Comparison of ENCODE assay signal across 8 mouse cellular contexts in genomic region chr6:83107566-83108400, GRCm38 (mm10). TPM values are rescaled to one million over a fixed set of nuclear protein-coding genes. Genes with fewer than 3 reads are reported as not detected.
A peak's percentile ranks its signal among the peaks of the same experiment; 100 is the strongest.
DNase-seq lines count a peak whose midpoint lies in the region; ATAC-seq lines count a peak whose summit lies in the region.

No protein-coding gene starts in this region.

- H3K27me3 ChIP-seq in forebrain, embryonic 13.5 days = peaks cover 5% of the 10 kb centered on the region; the same call in 1 of the 2 replicates
- H3K27me3 ChIP-seq in hindbrain, embryonic 12.5 days = peaks cover 8% of the 10 kb centered on the region; the same call in 1 of the 2 replicates

- peak overlapping the region; percentile 96; the same call in 1 of the 2 replicates for H3K9ac ChIP-seq in forebrain, embryonic 13.5 days
- H3K9ac ChIP-seq in hindbrain, embryonic 12.5 days = peak overlapping the region; percentile 93; the same call in 1 of the 2 replicates

- peak overlapping the region; percentile 94 for H3K4me3 ChIP-seq in forebrain, embryonic 13.5 days
- H3K4me3 ChIP-seq in hindbrain, embryonic 12.5 days = peak overlapping the region; percentile 85

- ATAC-seq in forebrain, embryonic 13.5 days = no peak
- peak; percentile 52; the same call in 1 of the 2 replicates for ATAC-seq in hindbrain, embryonic 12.5 days (ENCODE audit: low FRiP score)
- peak; percentile 73 for ATAC-seq in megakaryocyte progenitor cell, adult 5-6 weeks (replicated peaks; ENCODE audit: poor library complexity)

- H3K36me3 ChIP-seq in forebrain, embryonic 13.5 days (ENCODE audit: poor library complexity, severe bottlenecking) = peaks cover 15% of the 10 kb centered on the region; the same call in 1 of the 2 replicates
- peaks cover 5% of the 10 kb centered on the region; the same call in 1 of the 2 replicates for H3K36me3 ChIP-seq in hindbrain, embryonic 12.5 days

- 0 out of 2 replicates have a peak overlapping the region, but pooled peaks have one; percentile 10 for H3K27ac ChIP-seq in forebrain, embryonic 13.5 days
- H3K27ac ChIP-seq in hindbrain, embryonic 12.5 days = no peak overlapping the region

- intact Hi-C loops in left cerebral cortex, postnatal 14 days (cut with DNase I) = no loop called here

- peaks cover 36% of the 10 kb centered on the region for H3K4me1 ChIP-seq in forebrain, embryonic 13.5 days
- peaks cover 29% of the 10 kb centered on the region for H3K4me1 ChIP-seq in hindbrain, embryonic 12.5 days

- DNase-seq in layer of hippocampus, adult 11-12 months (ENCODE audit: low spot score) = peak; percentile 81
- no peak for DNase-seq in layer of hippocampus, adult 9-10 months (ENCODE audit: low spot score)
- peak; percentile 81 for DNase-seq in c-Kit-positive CD71-positive TER-119-negative erythroid progenitor cells, embryonic 14.5 days (ENCODE audit: low read depth)
- DNase-seq in left cerebral cortex, postnatal 14 days (ENCODE audit: low spot score in 2 of 2) = peak; percentile 74 to 84
- peak; percentile 88 to 94 for DNase-seq in spleen, postnatal 10 days (ENCODE audit: low spot score in 2 of 2)

- H3K9me3 ChIP-seq in forebrain, embryonic 13.5 days (replicated peaks) = no peaks in the 10 kb centered on the region
- H3K9me3 ChIP-seq in hindbrain, embryonic 12.5 days (replicated peaks) = no peaks in the 10 kb centered on the region

- WGBS in forebrain, embryonic 13.5 days = 36% methylated on average over 13 of the region's 13 CpGs
- WGBS in hindbrain, embryonic 12.5 days = 35% methylated on average over 13 of the region's 13 CpGs

- peak overlapping the region; percentile 93 for H3K4me2 ChIP-seq in forebrain, embryonic 13.5 days
- H3K4me2 ChIP-seq in hindbrain, embryonic 12.5 days (replicated peaks) = peak overlapping the region; percentile 76

RNA-seq across cellular contexts. Expression of gene Mrpl53, which starts 1.1 kb away (rescaled TPM):
- polyA plus RNA-seq in forebrain, embryonic 13.5 days (2015; fragmentation: Nextera tagmentation; extraction: Ambion mirVana) = 141 and 151 TPM in 2 replicates
- polyA plus RNA-seq in hindbrain, embryonic 12.5 days (2016; fragmentation: Nextera tagmentation; extraction: Ambion mirVana) = 110 and 124 TPM in 2 replicates
- total RNA-seq in left cerebral cortex, postnatal 14 days (2021) = 10 to 100 TPM; 61.7 to 64.8 TPM
- total RNA-seq in megakaryocyte progenitor cell, adult 5-6 weeks (2015) = 53.6 and 60.8 TPM in 2 replicates
- 19.5 and 29.2 TPM in 2 replicates for total RNA-seq in megakaryocyte progenitor cell, adult 5-6 weeks (2017)

RNA-seq across cellular contexts. Expression of gene Gm42688, which starts 6.4 kb away (rescaled TPM):
- 2.3 and 2.6 TPM in 2 replicates for polyA plus RNA-seq in forebrain, embryonic 13.5 days (2015; fragmentation: Nextera tagmentation; extraction: Ambion mirVana)
- polyA plus RNA-seq in hindbrain, embryonic 12.5 days (2016; fragmentation: Nextera tagmentation; extraction: Ambion mirVana) = 3.6 and 5.0 TPM in 2 replicates
- 1 to 10 TPM; 4.1 to 5.5 TPM for total RNA-seq in left cerebral cortex, postnatal 14 days (2021)
- 1.5 and 1.6 TPM in 2 replicates for total RNA-seq in megakaryocyte progenitor cell, adult 5-6 weeks (2015)
- 2.7 and 3.0 TPM in 2 replicates for total RNA-seq in megakaryocyte progenitor cell, adult 5-6 weeks (2017)

RNA-seq across cellular contexts. Expression of gene Ccdc142, which starts 6.4 kb away (rescaled TPM):
- 3.5 and 4.0 TPM in 2 replicates for polyA plus RNA-seq in forebrain, embryonic 13.5 days (2015; fragmentation: Nextera tagmentation; extraction: Ambion mirVana)
- polyA plus RNA-seq in hindbrain, embryonic 12.5 days (2016; fragmentation: Nextera tagmentation; extraction: Ambion mirVana) = 3.3 and 3.9 TPM in 2 replicates
- 1 to 10 TPM; 3.5 to 4.9 TPM for total RNA-seq in left cerebral cortex, postnatal 14 days (2021)
- total RNA-seq in megakaryocyte progenitor cell, adult 5-6 weeks (2015) = 0.20 and 0.79 TPM in 2 replicates
- total RNA-seq in megakaryocyte progenitor cell, adult 5-6 weeks (2017) = 0.58 and 1.6 TPM in 2 replicates

RNA-seq across cellular contexts. Expression of gene Mogs, which starts 7.5 kb away (rescaled TPM):
- polyA plus RNA-seq in forebrain, embryonic 13.5 days (2015; fragmentation: Nextera tagmentation; extraction: Ambion mirVana) = 13.5 and 19.2 TPM in 2 replicates
- polyA plus RNA-seq in hindbrain, embryonic 12.5 days (2016; fragmentation: Nextera tagmentation; extraction: Ambion mirVana) = 42.6 TPM in 2 replicates
- total RNA-seq in left cerebral cortex, postnatal 14 days (2021) = 10 to 100 TPM; 24.4 to 27.3 TPM
- total RNA-seq in megakaryocyte progenitor cell, adult 5-6 weeks (2015) = 54.6 and 69.0 TPM in 2 replicates
- 122 and 130 TPM in 2 replicates for total RNA-seq in megakaryocyte progenitor cell, adult 5-6 weeks (2017)

RNA-seq across cellular contexts. Expression of gene Wbp1, which starts 13.6 kb away (rescaled TPM):
- polyA plus RNA-seq in forebrain, embryonic 13.5 days (2015; fragmentation: Nextera tagmentation; extraction: Ambion mirVana) = 239 and 249 TPM in 2 replicates
- polyA plus RNA-seq in hindbrain, embryonic 12.5 days (2016; fragmentation: Nextera tagmentation; extraction: Ambion mirVana) = 206 and 212 TPM in 2 replicates
- total RNA-seq in left cerebral cortex, postnatal 14 days (2021) = 10 to 100 TPM; 44.2 to 53.8 TPM
- total RNA-seq in megakaryocyte progenitor cell, adult 5-6 weeks (2015) = 25.8 and 27.8 TPM in 2 replicates
- 85.0 and 96.7 TPM in 2 replicates for total RNA-seq in megakaryocyte progenitor cell, adult 5-6 weeks (2017)
